Mouse (Mus musculus) granulocyte monocyte progenitor cell, adult 5-6 weeks (primary cell): ENCODE data around the gene Camsap1. TPM values are rescaled to one million over a fixed set of nuclear protein-coding genes. Genes with fewer than 3 reads are reported as not detected.

ENCODE experiments used
- ATAC-seq: replicated peaks from 2 replicates; pipeline ENCODE4 v1.8.0; 2016; ENCODE audit warnings: mild to moderate bottlenecking, moderate TSS enrichment, inconsistent platforms; ENCODE audit not compliant: poor library complexity, severe bottlenecking
- total RNA-seq, 2 experiments: library from RNA; stranded (forward) in 1 of 2; stranded (reverse) in 1 of 2; fragments of 200-712, 200-1000 nt in 1 of 2; fragments of >200 nt in 1 of 2; fragmentation: Nextera tagmentation in 1 of 2; gene quantifications; 2 replicates each; pipeline ENCODE4 v1.2.3; 2014 to 2017

Camsap1 gene
- total RNA-seq, 2 experiments from 2014 or later, result 12.9 to 14.8 TPM

GRCm38 (mm10) chr2:25982426-25983091 lies 523 bp downstream of the Camsap1 start:
- ATAC-seq, result no peak

GRCm38 (mm10) chr2:25982052-25982425 lies 1.0 kb downstream of the Camsap1 start:
- no peak for ATAC-seq

GRCm38 (mm10) chr2:25978997-25979396 lies 4.1 kb downstream of the Camsap1 start:
- ATAC-seq, result no peak

GRCm38 (mm10) chr2:25977587-25978239 lies 5.4 kb downstream of the Camsap1 start:
- no peak for ATAC-seq

- ATAC-seq, result no peak
Observed at GRCm38 (mm10) chr2:25975141-25975770, 7.8 kb downstream of the Camsap1 start.

- no peak for ATAC-seq
Observed at GRCm38 (mm10) chr2:25970426-25970825, 12.7 kb downstream of the Camsap1 start.

- ATAC-seq, result no peak
Observed at GRCm38 (mm10) chr2:25969319-25969718, 13.8 kb downstream of the Camsap1 start.

- ATAC-seq, result no peak
Observed at GRCm38 (mm10) chr2:25949291-25949690, 33.8 kb downstream of the Camsap1 start.

GRCm38 (mm10) chr2:25947950-25948349 lies 35.1 kb downstream of the Camsap1 start:
- no peak for ATAC-seq

GRCm38 (mm10) chr2:25943822-25944221 lies 39.3 kb downstream of the Camsap1 start:
- ATAC-seq, result no peak

GRCm38 (mm10) chr2:25940503-25940902 lies 42.6 kb downstream of the Camsap1 start:
- no peak for ATAC-seq

GRCm38 (mm10) chr2:25931249-25931859 lies 51.7 kb downstream of the Camsap1 start:
- peak; percentile 62 for ATAC-seq

GRCm38 (mm10) chr2:25927821-25928220 lies 55.3 kb downstream of the Camsap1 start:
- ATAC-seq, result no peak

- no peak for ATAC-seq
Observed at GRCm38 (mm10) chr2:25924934-25925333, 58.1 kb downstream of the Camsap1 start.

GRCm38 (mm10) chr2:25923799-25924198 lies 59.3 kb downstream of the Camsap1 start:
- no peak for ATAC-seq

GRCm38 (mm10) chr2:25919972-25920371 lies 63.1 kb downstream of the Camsap1 start:
- no peak for ATAC-seq

- ATAC-seq, result no peak
Observed at GRCm38 (mm10) chr2:25918408-25918807, 64.7 kb downstream of the Camsap1 start.

- no peak for ATAC-seq
Observed at GRCm38 (mm10) chr2:25914821-25915220, 68.3 kb downstream of the Camsap1 start.

- no peak for ATAC-seq
Observed at GRCm38 (mm10) chr2:25914201-25914600, 68.9 kb downstream of the Camsap1 start.

GRCm38 (mm10) chr2:25913247-25913646 lies 69.8 kb downstream of the Camsap1 start:
- peak; percentile 83 for ATAC-seq

GRCm38 (mm10) chr2:25909872-25910271 lies 73.2 kb downstream of the Camsap1 start:
- ATAC-seq, result no peak
